Mouse (Mus musculus) MEL (cell line): ENCODE measurements around the gene Col4a2. TPM values are rescaled to one million over a fixed set of nuclear protein-coding genes. Genes with fewer than 3 reads are reported as not detected.
A peak's percentile ranks its signal among the peaks of the same experiment; 100 is the strongest.

Source experiments
- DNase-seq: peaks from one replicate; pipeline ENCODE4 v3.0.0; 2011; ENCODE audit warnings: low read depth, low spot score
- H3K27ac ChIP-seq: 2 replicates; pipeline ENCODE4 v1.5.1; 2012; ENCODE audit warnings: low read depth, mild to moderate bottlenecking, control low read depth, low read length, moderate library complexity; ENCODE audit not compliant: control insufficient read depth
- H3K27me3 ChIP-seq, 2 experiments: fragments of 150-350 bp in 1 of 2; sonication (generic) in 1 of 2; 2 replicates each; pipeline ENCODE4 v1.6.1; 2012; ENCODE audit warnings: low read length in 2 of 2, mild to moderate bottlenecking in 2 of 2, improper control_type of control experiment in 1 of 2, moderate library complexity in 1 of 2; ENCODE audit not compliant: insufficient read depth in 2 of 2, control insufficient read depth in 1 of 2
- H3K36me3 ChIP-seq, 2 experiments: 2 replicates each; pipeline ENCODE4 v1.6.1; 2012 to 2014; ENCODE audit warnings: low read length in 2 of 2, improper control_type of control experiment in 1 of 2, inconsistent platforms in 1 of 2, mild to moderate bottlenecking in 1 of 2; ENCODE audit not compliant: insufficient read depth in 2 of 2, control insufficient read depth in 1 of 2
- H3K4me1 ChIP-seq, 2 experiments: fragments of 150-350 bp in 1 of 2; sonication (generic) in 1 of 2; 2 replicates each; pipeline ENCODE4 v1.6.1; 2012; ENCODE audit warnings: low read length in 2 of 2, improper control_type of control experiment in 1 of 2, mild to moderate bottlenecking in 1 of 2; ENCODE audit not compliant: insufficient read depth in 2 of 2, control insufficient read depth in 1 of 2
- H3K4me3 ChIP-seq, 2 experiments: fragments of 150-350 bp in 1 of 2; sonication (generic) in 1 of 2; 2 replicates each; pipeline ENCODE4 v1.5.1; 2012; ENCODE audit warnings: low read depth in 2 of 2, low read length in 2 of 2, mild to moderate bottlenecking in 2 of 2, moderate library complexity in 2 of 2, control low read depth in 1 of 2, improper control_type of control experiment in 1 of 2; ENCODE audit not compliant: control insufficient read depth in 1 of 2, insufficient read depth in 1 of 2
- H3K79me2 ChIP-seq: 2 replicates; pipeline ENCODE4 v1.6.1; 2012; ENCODE audit warnings: mild to moderate bottlenecking, low read length, moderate library complexity; ENCODE audit not compliant: control insufficient read depth, poor library complexity, insufficient read depth
- H3K9ac ChIP-seq: 2 replicates; pipeline ENCODE4 v1.6.1; 2012; ENCODE audit warnings: low read depth, mild to moderate bottlenecking, control low read depth, low read length, moderate library complexity; ENCODE audit not compliant: control insufficient read depth, poor library complexity, severe bottlenecking
- H3K9me3 ChIP-seq: fragments of 150-350 bp; sonication (generic); replicated peaks from 2 replicates; pipeline ENCODE4 v1.6.1; 2012; ENCODE audit warnings: mild to moderate bottlenecking, low read length, improper control_type of control experiment, moderate library complexity; ENCODE audit not compliant: insufficient read depth
- CHD1 ChIP-seq: IDR thresholded peaks from 2 replicates; pipeline ENCODE4 v1.6.1; 2012; ENCODE audit warnings: low read depth, mild to moderate bottlenecking, inconsistent platforms, low read length, improper control_type of control experiment
- ELF1 ChIP-seq: IDR thresholded peaks from 2 replicates; pipeline ENCODE4 v1.6.1; 2014; ENCODE audit warnings: low read depth, mild to moderate bottlenecking, inconsistent platforms, low read length, improper control_type of control experiment, moderate library complexity
- MAFK ChIP-seq: IDR thresholded peaks from 2 replicates; pipeline ENCODE4 v1.6.1; 2011; ENCODE audit warnings: low read depth, mild to moderate bottlenecking, low read length, improper control_type of control experiment, borderline replicate concordance
- NRF1 ChIP-seq: IDR thresholded peaks from 2 replicates; pipeline ENCODE4 v1.6.1; 2014; ENCODE audit warnings: low read depth, mild to moderate bottlenecking, inconsistent platforms, low read length, improper control_type of control experiment, moderate library complexity; ENCODE audit not compliant: poor library complexity, insufficient read depth, severe bottlenecking
- SIN3A ChIP-seq: IDR thresholded peaks from 2 replicates; pipeline ENCODE4 v1.6.1; 2012; ENCODE audit warnings: low read length, improper control_type of control experiment, inconsistent platforms
- polyA plus RNA-seq, 2 experiments: library from polyadenylated mRNA; stranded (reverse) in 1 of 2; unstranded in 1 of 2; fragments of >175 nt in 1 of 2; fragments of >200 nt in 1 of 2; gene quantifications; 2 replicates each; pipeline versions ENCODE4 v1.2.1 to v1.2.4; 2012; ENCODE audit warnings: low replicate concordance in 2 of 2, low read depth in 1 of 2; ENCODE audit not compliant: insufficient read length in 2 of 2, insufficient read depth in 1 of 2, missing spikeins in 1 of 2
- total RNA-seq: library from RNA; depleted of rRNA; stranded (reverse); fragments of 300-350 nt; gene quantifications from 2 replicates; pipeline ENCODE4 v1.2.3, GENCODE M21; 2012; rRNA removed

The Col4a2 gene
- total and polyA plus RNA-seq, 3 experiments, result 0.04 to 0.81 TPM; not detected in 1

DNA sequence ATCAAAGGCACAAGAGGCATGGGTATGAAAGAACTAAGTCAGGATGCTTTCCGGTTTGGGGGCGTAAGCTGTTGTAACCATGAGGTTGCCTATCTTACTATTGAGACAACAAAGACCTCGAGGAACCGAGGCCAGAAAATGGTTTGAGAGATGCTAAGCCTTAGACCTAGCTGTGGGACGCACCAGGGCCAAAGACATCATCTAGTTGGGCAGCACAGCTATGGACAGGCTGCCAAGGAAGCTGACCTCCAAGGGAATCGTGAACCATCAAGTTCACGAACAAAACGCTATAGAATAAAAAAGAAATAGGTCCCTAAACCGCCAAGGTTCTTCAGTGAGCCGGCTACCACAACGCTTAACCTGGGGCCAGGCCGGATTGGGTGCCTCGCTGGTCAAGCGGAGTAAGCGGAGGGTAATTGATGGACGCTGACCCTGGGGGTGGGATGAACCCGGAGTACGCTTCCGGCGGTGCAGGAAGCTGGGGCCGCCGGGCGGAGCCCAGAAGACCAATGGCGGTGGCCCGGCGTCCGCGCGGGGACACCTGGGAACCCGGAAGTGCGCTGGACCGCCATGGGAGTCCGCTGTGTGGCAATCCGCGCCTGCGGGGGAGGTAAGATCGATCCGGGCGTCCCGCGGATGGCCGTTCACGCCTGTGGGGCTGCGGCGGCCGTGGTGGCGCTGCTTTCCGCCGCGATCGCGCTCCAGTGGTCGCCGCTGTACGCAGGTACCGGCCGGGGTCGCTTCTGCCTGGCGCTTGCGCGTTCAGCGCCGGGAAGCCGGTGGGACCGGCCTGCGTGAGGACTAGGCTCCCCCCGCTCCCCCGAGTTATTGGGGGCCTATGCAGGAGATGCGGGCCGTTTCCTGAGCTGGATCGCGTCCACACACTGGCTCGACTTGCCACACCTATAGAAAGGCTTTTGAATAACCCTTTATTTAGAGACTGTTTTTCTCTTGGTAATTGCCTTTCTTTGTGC lies 184.7 kb downstream of the Col4a2 start, which contains the start of gene Naxd (continued):
- TF ChIP-seq ELF1 (peak; percentile 99), CHD1 (no peak), NRF1 (peak; percentile 57), SIN3A (peak; percentile 94)

- H3K9ac ChIP-seq, result peak overlapping the region; percentile 83
- H3K4me1 ChIP-seq, result peaks cover 0 to 20% of the 10 kb centered on the region in 2 experiments; a peak in 3 of 4 replicates
- H3K79me2 ChIP-seq, result peaks cover 29% of the 10 kb centered on the region
- H3K4me3 ChIP-seq, result peak overlapping the region; percentile 74 to 85
- peaks cover 0 to 17% of the 10 kb centered on the region in 2 experiments; a peak in 3 of 4 replicates for H3K36me3 ChIP-seq
- no peaks in the 10 kb centered on the region for H3K9me3 ChIP-seq
- no peaks in the 10 kb centered on the region for H3K27me3 ChIP-seq
- DNase-seq, result no peak
- no peak overlapping the region for H3K27ac ChIP-seq
- TF ChIP-seq MAFK (no peak), ELF1 (no peak)
These were observed 185.7 kb downstream of the Col4a2 start for GRCm38 (mm10) chr8:11498281-11498680.

Other genes starting within 250 kb of the Col4a2 start
- not detected in 2 replicates for gene Col4a1, start within 50 bp of the Col4a2 start, total RNA-seq
- under 1 TPM in 1 of 2 experiments, not detected in 1; 0.31 TPM for gene Col4a1, start within 50 bp of the Col4a2 start, polyA plus RNA-seq
- gene Rab20, start 165.9 kb downstream of the Col4a2 start, total RNA-seq, result 8.4 and 10.4 TPM in 2 replicates
- 1 to 10 TPM in 1 of 2 experiments, not detected in 1; 9.5 TPM for gene Rab20, start 165.9 kb downstream of the Col4a2 start, polyA plus RNA-seq
- 54.8 and 60.9 TPM in 2 replicates for gene Naxd, start 184.7 kb downstream of the Col4a2 start, total RNA-seq
- 10 to 100 TPM in 1 of 2 experiments, not detected in 1; 72.3 TPM for gene Naxd, start 184.7 kb downstream of the Col4a2 start, polyA plus RNA-seq
- 60.1 and 62.8 TPM in 2 replicates for gene Cars2, start 238.0 kb downstream of the Col4a2 start, total RNA-seq
- 10 to 100 TPM in 1 of 2 experiments, not detected in 1; 63.8 TPM for gene Cars2, start 238.0 kb downstream of the Col4a2 start, polyA plus RNA-seq
- 35.9 and 36.2 TPM in 2 replicates for gene Ing1, start 242.8 kb downstream of the Col4a2 start, total RNA-seq
- gene Ing1, start 242.8 kb downstream of the Col4a2 start, polyA plus RNA-seq, result 10 to 100 TPM in 1 of 2 experiments, not detected in 1; 91.0 TPM